Mouse (Mus musculus) E14TG2a.4 (cell line): ENCODE results near the gene Ccnk.

Experiments
- CTCF ChIP-seq: conservative IDR thresholded peaks from 2 replicates; pipeline ENCODE4 v1.5.1; 2014; ENCODE audit warnings: low read length
- NANOG ChIP-seq: IDR thresholded peaks from 2 replicates; pipeline ENCODE4 v1.6.1; 2014; ENCODE audit warnings: borderline replicate concordance, low read length, mixed read lengths
- POU5F1 ChIP-seq: IDR thresholded peaks from 2 replicates; pipeline ENCODE4 v1.6.1; 2014; ENCODE audit warnings: low read length, borderline replicate concordance

- TF ChIP-seq CTCF (no peak), NANOG (no peak), POU5F1 (no peak)
Measured at GRCm38 (mm10) chr12:108174606-108175505, 4.5 kb upstream of the Ccnk start.
